Mouse (Mus musculus) gastrocnemius, postnatal 36 days (tissue): ENCODE results near the gene Gpatch3. TPM values are rescaled to one million over a fixed set of nuclear protein-coding genes. Genes with fewer than 3 reads are reported as not detected.

Experiments used
- DNase-seq, 2 experiments: peaks; one replicate each; pipeline ENCODE4 v3.0.0; 2022
- intact Hi-C: fragments of 180-260 bp; cut with DNase I; formaldehyde crosslinking; loops from one replicate; pipeline ENCODE4 v1.15.1; 2025
- total RNA-seq, 2 experiments: library from RNA; stranded (reverse); gene quantifications; 2 replicates each; pipeline ENCODE4 v1.2.3; 2021

The Gpatch3 gene
- total RNA-seq, 2 experiments from 2014 or later = 2.6 to 3.3 TPM

DNA sequence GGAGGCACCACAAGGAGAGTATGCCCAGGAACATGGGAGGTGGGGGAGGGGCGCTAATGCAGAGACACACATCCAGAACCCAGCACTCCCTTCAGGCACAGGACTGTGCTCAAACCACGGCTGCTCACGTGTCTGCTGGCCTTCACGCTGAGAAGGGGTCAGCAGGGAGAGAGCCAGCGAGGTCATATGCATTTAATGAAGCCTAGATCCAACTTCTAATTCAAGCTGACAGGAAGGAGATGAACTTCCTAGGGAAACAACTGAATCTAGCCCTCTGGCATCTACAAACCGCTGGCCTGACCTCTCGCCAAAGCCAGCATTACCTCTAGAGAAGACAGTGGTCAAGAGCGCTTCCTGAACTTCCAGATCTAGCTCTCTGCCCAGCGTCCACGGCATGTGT is 40.9 kb downstream of the Gpatch3 start:
- DNase-seq = no peak
- intact Hi-C loops = no loop called here

- DNase-seq = no peak
- intact Hi-C loops = no loop called here
Observed at GRCm38 (mm10) chr4:133617936-133618335, 43.4 kb downstream of the Gpatch3 start.

GRCm38 (mm10) chr4:133619473-133620136 is 45.1 kb downstream of the Gpatch3 start:
- no peak for DNase-seq
- intact Hi-C loops = no loop called here

GRCm38 (mm10) chr4:133620668-133621067 is 46.1 kb downstream of the Gpatch3 start:
- intact Hi-C loops = no loop called here
- DNase-seq = no peak

GRCm38 (mm10) chr4:133622161-133622695 is 47.7 kb downstream of the Gpatch3 start:
- intact Hi-C loops = no loop called here

GRCm38 (mm10) chr4:133624830-133625229 is 50.3 kb downstream of the Gpatch3 start:
- no peak for DNase-seq
- intact Hi-C loops = no loop called here

More at GRCm38 (mm10) chr4:133622161-133622695, 47.7 kb downstream of the Gpatch3 start:
- DNase-seq = no peak

GRCm38 (mm10) chr4:133625621-133626071 is 51.1 kb downstream of the Gpatch3 start:
- intact Hi-C loops = no loop called here
- peak in 1 of 2 experiments; percentile 49 for DNase-seq

DNA sequence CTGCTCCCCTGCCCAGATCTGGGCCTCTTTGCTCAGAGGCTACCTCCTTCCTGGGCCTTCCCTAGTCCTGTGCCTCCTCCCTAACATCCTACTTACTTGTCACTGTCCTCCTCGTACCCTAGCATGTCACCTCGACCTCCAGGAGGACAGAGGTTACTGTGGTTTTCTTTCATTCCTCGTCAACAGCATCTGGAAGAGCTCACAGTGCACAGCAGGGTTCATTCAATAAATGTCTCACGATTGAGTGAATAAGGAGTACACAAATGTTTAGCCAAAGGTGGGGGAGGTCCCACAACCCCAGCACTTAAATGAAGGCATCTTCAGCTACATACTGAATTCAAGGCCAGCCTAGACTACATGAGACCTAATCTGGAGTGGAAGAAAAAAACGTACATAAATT is 51.7 kb downstream of the Gpatch3 start:
- intact Hi-C loops = no loop called here
- DNase-seq = no peak

GRCm38 (mm10) chr4:133626621-133627020 is 52.1 kb downstream of the Gpatch3 start:
- DNase-seq = no peak
- intact Hi-C loops = no loop called here

DNA sequence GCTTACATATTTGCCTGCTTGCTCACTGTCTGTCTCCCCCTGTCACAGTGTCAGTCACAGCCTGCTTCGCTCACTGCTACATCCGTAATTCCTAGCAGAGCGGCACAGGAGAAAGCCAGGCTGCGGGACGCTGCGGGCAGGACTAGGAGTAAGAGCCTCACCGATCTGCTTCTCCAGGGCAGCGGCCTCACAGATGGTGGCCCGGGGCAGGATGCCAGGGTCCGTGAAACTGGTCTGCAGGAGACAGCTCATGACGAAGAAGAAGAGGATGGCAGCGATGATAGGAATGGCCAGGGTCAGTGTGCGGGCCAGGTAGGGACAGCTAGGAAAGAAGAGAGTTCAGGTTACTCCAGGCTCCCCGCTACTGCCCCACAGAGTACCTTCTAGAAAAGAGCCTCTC is 52.5 kb downstream of the Gpatch3 start:
- intact Hi-C loops = no loop called here
- no peak for DNase-seq

- intact Hi-C loops = no loop called here
- no peak for DNase-seq
Observed at GRCm38 (mm10) chr4:133628517-133628916, 54.0 kb downstream of the Gpatch3 start.

- no peak for DNase-seq
- intact Hi-C loops = no loop called here
Observed at GRCm38 (mm10) chr4:133629191-133629590, 54.6 kb downstream of the Gpatch3 start.

GRCm38 (mm10) chr4:133630326-133630920 is 55.9 kb downstream of the Gpatch3 start:
- intact Hi-C loops = no loop called here
- DNase-seq = no peak

DNA sequence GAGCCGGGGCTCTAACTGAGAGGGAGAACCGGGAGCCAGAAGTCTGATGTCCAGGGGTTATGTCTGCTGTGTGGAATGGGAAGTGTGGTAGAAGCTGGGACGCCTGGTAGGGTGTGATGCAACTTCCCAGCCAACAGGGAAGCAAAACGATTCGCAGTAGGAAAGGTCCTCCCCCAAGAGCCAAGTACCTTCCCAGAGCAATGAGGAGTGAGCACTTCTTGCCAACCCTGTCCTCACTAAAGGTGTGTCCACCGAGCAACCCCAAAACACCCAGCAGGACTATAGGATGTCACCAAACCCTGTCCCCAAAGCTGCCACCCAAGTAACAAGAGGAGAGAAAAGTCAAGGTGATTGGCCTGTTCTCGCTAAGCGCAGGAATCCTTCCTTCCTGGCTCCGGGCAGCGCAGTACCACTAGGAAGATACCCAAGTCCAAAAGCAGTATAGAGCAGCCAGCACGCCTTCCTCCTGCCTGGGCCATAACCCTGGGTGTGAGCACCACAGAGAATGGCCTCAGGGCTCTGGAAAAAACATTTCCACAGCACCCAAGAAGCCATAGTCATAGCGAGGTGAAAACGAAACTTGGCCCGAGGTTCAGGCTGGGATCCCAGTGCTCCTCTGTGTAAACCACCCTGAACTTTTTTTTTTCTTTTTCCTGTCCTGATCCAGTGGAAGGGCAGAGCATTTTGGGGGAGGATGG is 56.7 kb downstream of the Gpatch3 start:
- intact Hi-C loops = no loop called here
- peak in 1 of 2 experiments; percentile 32 for DNase-seq

GRCm38 (mm10) chr4:133631769-133632411 is 57.3 kb downstream of the Gpatch3 start:
- intact Hi-C loops = no loop called here

GRCm38 (mm10) chr4:133632483-133633327 is 58.2 kb downstream of the Gpatch3 start:
- peak in 1 of 2 experiments; percentile 31 for DNase-seq
- intact Hi-C loops = no loop called here

More at GRCm38 (mm10) chr4:133631769-133632411, 57.3 kb downstream of the Gpatch3 start:
- no peak for DNase-seq

DNA sequence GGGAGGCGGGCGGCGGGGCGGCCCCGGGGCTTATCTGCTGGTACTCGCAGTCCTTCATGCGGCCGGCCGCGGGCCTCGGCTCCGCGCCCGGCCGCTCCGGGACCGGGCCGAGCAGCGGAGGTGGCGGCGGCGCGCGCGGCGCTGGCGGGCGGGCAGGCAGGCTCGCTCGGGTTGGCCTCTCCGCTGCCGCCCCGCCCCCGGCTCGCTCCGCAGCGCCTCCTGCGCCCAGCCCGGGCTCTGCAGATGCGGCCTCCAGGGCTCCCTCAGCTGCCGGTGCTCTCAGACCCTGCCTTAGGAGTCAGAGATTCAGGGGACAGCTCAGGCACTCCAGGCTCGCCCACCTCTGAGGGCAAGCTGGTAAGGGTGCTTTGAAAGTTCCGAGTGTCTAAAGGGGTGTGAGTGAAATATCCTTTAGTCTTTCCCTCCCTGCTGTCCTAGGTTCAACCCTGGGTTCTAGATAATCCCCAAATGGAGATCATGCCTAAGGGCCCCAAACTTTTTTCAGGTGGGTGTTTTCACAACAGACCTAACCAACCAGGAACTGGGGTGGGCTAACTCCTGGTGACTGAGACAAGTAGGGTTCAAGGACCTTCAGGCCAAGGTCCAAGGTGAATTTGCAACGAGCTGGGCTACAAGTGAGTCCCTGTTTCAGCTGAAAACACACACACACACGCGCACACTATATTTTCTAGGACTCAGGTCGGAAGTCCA is 58.9 kb downstream of the Gpatch3 start:
- intact Hi-C loops = no loop called here
- peak; percentile 84 to 87 for DNase-seq
